ENCODE assay signal across 8 mouse cellular contexts in the genomic region with DNA sequence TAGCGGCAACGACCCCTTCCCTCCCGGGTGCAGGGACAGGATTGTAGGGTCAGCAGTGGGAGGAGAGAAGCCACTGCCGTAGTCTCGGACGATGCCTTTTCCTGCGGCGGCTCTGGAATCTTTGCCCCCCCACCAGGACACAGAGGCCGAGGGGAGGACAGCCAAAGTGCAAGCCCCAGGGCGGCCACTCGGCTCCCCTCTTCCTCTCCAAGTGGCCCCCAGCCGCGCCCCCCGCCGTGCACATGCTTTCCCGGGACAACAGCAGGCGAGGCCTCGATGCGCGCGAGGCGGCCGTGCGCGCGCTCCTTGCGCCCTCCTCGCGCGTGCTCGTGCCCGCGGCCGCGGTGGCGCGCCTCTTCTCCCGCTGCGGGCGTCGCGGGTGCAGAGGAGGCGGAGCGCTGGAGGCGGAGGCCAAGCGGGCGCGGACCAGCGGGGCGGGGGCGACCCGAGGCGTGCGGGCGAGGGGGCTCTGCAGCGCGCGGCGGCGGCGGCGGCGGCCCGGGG.
DNase-seq lines count a peak whose midpoint lies in the region; ATAC-seq and TF ChIP-seq lines count a peak whose summit lies in the region.

No protein-coding gene starts in this region.

- H3K27ac ChIP-seq in hindbrain, embryonic 15.5 days (replicated peaks): peak overlapping the region; percentile 90
- H3K27ac ChIP-seq in left cerebral cortex, adult 2 months: peak overlapping the region; percentile 77

- peak overlapping the region; percentile 73 for H3K9ac ChIP-seq in hindbrain, embryonic 15.5 days

- no peak for TF ChIP-seq CTCF in left cerebral cortex, adult 2 months (IDR thresholded peaks at IDR 0.05)

- peak overlapping the region; percentile 66 for H3K4me3 ChIP-seq in hindbrain, embryonic 15.5 days
- H3K4me3 ChIP-seq in left cerebral cortex, adult 2 months: peak overlapping the region; percentile 63

- peak; percentile 88 for ATAC-seq in hindbrain, embryonic 15.5 days (ENCODE audit: low FRiP score, low read depth)

- peak overlapping the region; percentile 71 for H3K4me2 ChIP-seq in hindbrain, embryonic 15.5 days

- no peaks in the 10 kb centered on the region for H3K36me3 ChIP-seq in hindbrain, embryonic 15.5 days

- no peaks in the 10 kb centered on the region for H3K9me3 ChIP-seq in hindbrain, embryonic 15.5 days

- 0% methylated on average over 10 of the region's 64 CpGs for WGBS in hindbrain, embryonic 15.5 days

- DNase-seq in WW6 (ENCODE audit: low read depth, low spot score): peak; percentile 39
- peak; percentile 78 for DNase-seq in cerebellum, postnatal 14 days
- DNase-seq in gastrocnemius, adult 18-20 months (ENCODE audit: low spot score): peak; percentile 76
- peak; percentile 86 to 87 for DNase-seq in left cerebral cortex, adult 2 months (ENCODE audit: extremely low spot score in 1 of 2, low spot score in 2 of 2)
- peak; percentile 83 to 92 for DNase-seq in lung, postnatal 4 days
- DNase-seq in right cerebral cortex, adult 2 months (ENCODE audit: low spot score in 2 of 2): peak; percentile 75 to 81
- DNase-seq in urinary bladder, postnatal 25 days (ENCODE audit: low spot score): peak; percentile 84

- intact Hi-C loops in left cerebral cortex, adult 2 months (cut with DNase I): loop anchor here (5.0 kb wide), 3 partner anchors 35 to 125 kb away; no protein-coding TSS in a partner anchor

- no peaks in the 10 kb centered on the region for H3K27me3 ChIP-seq in hindbrain, embryonic 15.5 days

- peaks cover 34% of the 10 kb centered on the region for H3K4me1 ChIP-seq in hindbrain, embryonic 15.5 days (replicated peaks)

Comparison
In these comparisons a context has a peak if more than half of its experiments do, and no peak if none do; other contexts are left out.
1. Peak in every context shown above with its lines: DNase-seq, ATAC-seq, H3K4me3 ChIP-seq and H3K27ac ChIP-seq.